Mouse (Mus musculus): ENCODE measurements around the gene Ppp1r9b. TPM values are rescaled to one million over a fixed set of nuclear protein-coding genes. Genes with fewer than 3 reads are reported as not detected.

The Ppp1r9b gene
- polyA plus RNA-seq, 1 experiment from 2014 or later, result 12.4 TPM

DNA sequence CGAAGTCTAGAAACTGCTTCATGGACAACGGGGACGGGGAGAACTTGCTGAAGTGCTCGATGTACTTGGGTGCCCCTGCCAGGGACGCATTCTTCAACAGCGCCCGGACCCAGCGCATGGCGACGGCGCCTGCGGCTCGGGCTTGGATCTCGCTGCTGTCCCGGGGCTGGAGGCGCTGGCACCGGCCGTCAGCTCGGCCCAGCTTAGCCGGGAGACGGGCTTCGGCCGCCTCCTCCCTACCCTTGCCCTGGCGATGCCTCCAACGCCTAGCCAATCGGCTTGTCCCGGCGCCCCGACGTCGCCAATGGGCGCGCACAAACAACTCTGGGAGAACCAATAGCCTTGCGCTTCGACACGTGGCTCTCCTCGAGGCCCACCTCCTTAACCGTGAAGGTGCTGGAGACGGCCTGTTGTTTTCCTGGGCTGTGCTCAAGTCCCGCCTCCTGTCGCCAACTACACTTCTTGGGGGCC, 50.3 kb downstream of the Ppp1r9b start, which contains the start of gene Pdk2:
Pdk2 (minus strand) TSS at position 216 of the 471 bp plus-strand sequence.
- H3K27ac ChIP-seq (ENCODE audit: low read depth, low read length), result no peak within 1 kb of the TSS

DNA sequence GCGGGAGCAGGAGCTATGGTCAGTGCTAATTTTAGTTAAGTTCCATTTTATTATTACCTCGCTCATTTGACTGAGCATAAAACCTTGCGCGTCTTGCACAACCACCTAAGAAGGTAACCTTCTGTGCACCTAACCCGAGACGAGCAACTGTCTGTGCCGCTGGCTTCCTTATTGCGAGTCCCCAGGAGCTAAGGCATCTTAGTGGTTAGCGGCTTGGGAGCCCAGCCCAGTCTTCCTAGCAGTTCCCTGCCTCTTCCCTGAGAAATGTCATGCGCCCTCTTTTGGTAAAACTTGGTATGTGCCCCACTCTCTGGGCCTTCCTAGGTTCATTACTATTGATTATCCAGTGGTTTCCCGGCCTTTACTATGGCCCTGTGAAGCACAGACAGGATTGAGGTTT, 51.3 kb downstream of the Ppp1r9b start:
- peak overlapping the region; percentile 31 for H3K9ac ChIP-seq (ENCODE audit: low read length)
- peak; percentile 15; the same call in 1 of the 2 replicates for ATAC-seq (ENCODE audit: low FRiP score)

More for the DNA sequence above, 50.3 kb downstream of the Ppp1r9b start, which contains the start of gene Pdk2:
- H3K27me3 ChIP-seq (ENCODE audit: control insufficient read depth, insufficient read depth, low read length), result no peaks in the 10 kb centered on the region; the same call in 1 of the 2 replicates
- H3K4me3 ChIP-seq (ENCODE audit: low read depth, low read length), result peak within 1 kb of the TSS; percentile 65
- H3K9ac ChIP-seq (ENCODE audit: low read length), result peak within 1 kb of the TSS; percentile 68
- H3K4me1 ChIP-seq (ENCODE audit: control insufficient read depth, insufficient read depth, low read length), result peaks cover 13% of the 10 kb centered on the region
- no peaks in the 10 kb centered on the region for H3K9me3 ChIP-seq (ENCODE audit: control insufficient read depth, low read length)
- WGBS, result under 1% methylated on average over 41 of the region's 41 CpGs
- ATAC-seq (ENCODE audit: low FRiP score), result peak; percentile 98
- no peaks in the 10 kb centered on the region for H3K36me3 ChIP-seq (ENCODE audit: control insufficient read depth, insufficient read depth, low read length)
- peak within 1 kb of the TSS; percentile 96 for H3K4me2 ChIP-seq
- DNase-seq (ENCODE audit: low spot score, missing footprints), result peak; percentile 98

DNA sequence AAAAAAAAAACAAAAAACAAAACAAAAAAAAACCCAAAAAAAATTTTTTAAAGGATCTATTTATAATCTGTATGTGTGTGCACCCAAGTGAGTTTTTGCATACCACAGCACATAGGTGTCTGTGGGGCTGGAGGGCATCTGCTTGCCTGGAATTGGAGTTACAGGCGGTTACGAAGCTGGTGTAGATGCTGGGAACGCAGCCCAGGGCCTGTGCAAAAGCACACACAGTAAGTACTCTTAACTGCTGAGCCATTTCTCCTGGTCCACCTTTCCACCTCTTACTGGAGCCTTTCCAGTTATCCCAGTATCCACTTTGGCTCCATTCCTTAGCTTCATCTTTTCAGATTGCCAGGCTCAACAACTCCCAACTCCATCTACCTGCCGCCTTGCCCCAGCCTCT, 52.2 kb downstream of the Ppp1r9b start:
- no peaks in the 10 kb centered on the region; the same call in 1 of the 2 replicates for H3K27me3 ChIP-seq (ENCODE audit: control insufficient read depth, insufficient read depth, low read length)
- H3K4me2 ChIP-seq, result no peak overlapping the region
- no peak overlapping the region for H3K9ac ChIP-seq (ENCODE audit: low read length)
- H3K9me3 ChIP-seq (ENCODE audit: control insufficient read depth, low read length), result no peaks in the 10 kb centered on the region
- peak; percentile 56 for DNase-seq (ENCODE audit: low spot score, missing footprints)
- no peak overlapping the region for H3K27ac ChIP-seq (ENCODE audit: low read depth, low read length)
- no peak for ATAC-seq (ENCODE audit: low FRiP score)
- no peak overlapping the region for H3K4me3 ChIP-seq (ENCODE audit: low read depth, low read length)
- H3K36me3 ChIP-seq (ENCODE audit: control insufficient read depth, insufficient read depth, low read length), result no peaks in the 10 kb centered on the region
- H3K4me1 ChIP-seq (ENCODE audit: control insufficient read depth, insufficient read depth, low read length), result peaks cover 13% of the 10 kb centered on the region
- 97% methylated on average over 4 of the region's 4 CpGs for WGBS

More for the DNA sequence above, 51.3 kb downstream of the Ppp1r9b start:
- peak; percentile 99 for DNase-seq (ENCODE audit: low spot score, missing footprints)
- Histone ChIP-seq H3K36me3 (ENCODE audit: control insufficient read depth, insufficient read depth, low read length) (no peaks in the 10 kb centered on the region), H3K4me1 (ENCODE audit: control insufficient read depth, insufficient read depth, low read length) (peaks cover 13% of the 10 kb centered on the region), H3K27me3 (ENCODE audit: control insufficient read depth, insufficient read depth, low read length) (no peaks in the 10 kb centered on the region; the same call in 1 of the 2 replicates), H3K9me3 (ENCODE audit: control insufficient read depth, low read length) (no peaks in the 10 kb centered on the region), H3K27ac (ENCODE audit: low read depth, low read length) (no peak overlapping the region), H3K4me3 (ENCODE audit: low read depth, low read length) (peak overlapping the region; percentile 22), H3K4me2 (peak overlapping the region; percentile 47)
- 2% methylated on average over 11 of the region's 11 CpGs for WGBS

DNA sequence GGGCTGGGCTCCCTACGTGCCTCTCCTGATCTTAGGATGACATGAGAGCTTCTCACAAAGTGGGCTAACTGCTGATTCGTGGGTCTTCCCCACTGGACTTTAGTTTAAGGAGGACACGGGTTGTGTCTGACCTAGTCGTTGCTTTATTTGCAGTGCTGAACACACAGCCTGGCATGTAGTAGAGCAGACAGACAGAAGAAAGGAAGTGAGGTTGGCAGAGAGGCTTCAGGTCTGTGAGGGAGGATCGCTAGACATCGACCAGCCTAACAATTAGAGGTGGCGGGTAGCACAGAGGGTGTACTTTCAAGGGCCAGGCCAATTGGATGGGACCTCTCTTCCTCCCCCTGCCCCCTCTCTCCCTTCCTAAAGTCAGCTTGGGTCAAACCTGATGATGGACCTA, 52.8 kb downstream of the Ppp1r9b start:
- H3K9ac ChIP-seq (ENCODE audit: low read length), result no peak overlapping the region
- 61% methylated on average over 7 of the region's 7 CpGs for WGBS

DNA sequence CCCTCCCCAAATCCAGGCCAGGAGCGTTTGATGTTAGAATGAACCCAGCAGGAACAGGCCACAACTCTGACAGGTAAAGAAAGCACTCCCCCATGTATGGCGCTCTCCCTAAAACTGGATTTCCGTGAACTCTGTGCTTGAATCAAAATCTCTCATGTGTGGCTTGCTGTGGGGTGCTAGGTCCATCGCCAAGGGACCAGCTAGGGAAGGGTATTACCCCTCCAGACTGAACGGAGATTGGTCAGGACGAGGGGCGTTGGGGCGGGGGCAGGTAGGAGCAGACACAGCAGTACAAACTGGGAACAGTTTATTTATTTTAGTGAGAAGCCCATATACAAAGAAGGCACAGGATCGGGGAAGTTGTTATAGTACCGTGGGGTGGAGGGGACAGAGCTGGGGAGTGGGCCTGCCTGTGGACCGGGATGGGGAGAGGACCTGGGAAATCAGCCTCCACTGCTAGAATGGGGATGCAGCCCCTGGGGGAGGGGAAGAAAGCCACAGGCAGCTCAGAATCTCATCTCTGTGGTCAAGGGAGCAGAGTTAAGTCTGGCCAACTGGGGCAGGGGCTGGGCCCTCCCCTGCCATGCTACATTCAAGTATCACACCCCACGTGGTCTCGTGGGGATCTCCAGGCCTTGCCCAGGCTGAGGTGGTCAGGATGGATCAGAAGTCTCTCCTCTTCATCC, 53.5 kb downstream of the Ppp1r9b start:
- no peak overlapping the region for H3K27ac ChIP-seq (ENCODE audit: low read depth, low read length)
- ATAC-seq (ENCODE audit: low FRiP score), result no peak
- WGBS, result 52% methylated on average over 12 of the region's 13 CpGs

More for the DNA sequence above, 52.8 kb downstream of the Ppp1r9b start:
- Histone ChIP-seq H3K9me3 (ENCODE audit: control insufficient read depth, low read length) (no peaks in the 10 kb centered on the region), H3K4me3 (ENCODE audit: low read depth, low read length) (no peak overlapping the region), H3K27ac (ENCODE audit: low read depth, low read length) (no peak overlapping the region), H3K4me1 (ENCODE audit: control insufficient read depth, insufficient read depth, low read length) (peaks cover 13% of the 10 kb centered on the region), H3K27me3 (ENCODE audit: control insufficient read depth, insufficient read depth, low read length) (no peaks in the 10 kb centered on the region; the same call in 1 of the 2 replicates), H3K36me3 (ENCODE audit: control insufficient read depth, insufficient read depth, low read length) (no peaks in the 10 kb centered on the region), H3K4me2 (no peak overlapping the region)
- DNase-seq (ENCODE audit: low spot score, missing footprints) (no peak), ATAC-seq (ENCODE audit: low FRiP score) (no peak)

DNA sequence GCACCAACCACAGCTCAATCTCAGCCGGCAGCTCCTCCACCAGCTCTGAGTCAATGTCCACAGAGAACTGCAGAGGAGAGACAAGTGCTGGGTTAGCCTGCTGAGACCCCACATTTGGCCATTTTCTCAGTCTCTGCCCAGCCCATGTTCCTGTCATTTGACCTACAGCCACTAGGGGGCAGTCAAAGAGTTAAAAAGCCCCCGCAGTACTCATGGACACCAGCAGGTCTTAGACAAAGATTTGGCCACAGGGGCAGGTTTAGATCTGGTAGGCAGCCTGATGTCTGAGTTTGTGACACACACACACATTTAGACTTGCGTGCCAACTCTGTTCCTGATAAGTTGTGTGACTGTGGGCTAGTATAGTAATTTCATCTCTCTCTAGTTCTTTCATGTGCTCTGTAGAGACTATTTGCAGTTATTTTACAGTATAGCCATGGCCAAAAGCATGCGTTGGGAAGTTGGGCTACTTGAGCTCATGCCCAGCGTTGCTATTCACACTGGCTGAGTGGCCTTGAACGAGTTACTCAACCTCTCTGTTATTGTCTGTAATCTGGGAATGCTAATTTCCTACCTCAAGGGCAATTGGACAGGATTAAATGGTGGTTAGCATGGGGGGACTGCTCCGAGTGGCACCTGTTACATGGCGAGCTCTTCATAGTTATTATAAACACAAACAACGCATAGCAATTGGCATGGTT, 56.3 kb downstream of the Ppp1r9b start:
- Histone ChIP-seq H3K4me3 (ENCODE audit: low read depth, low read length) (no peak overlapping the region), H3K27ac (ENCODE audit: low read depth, low read length) (no peak overlapping the region), H3K9ac (ENCODE audit: low read length) (no peak overlapping the region), H3K9me3 (ENCODE audit: control insufficient read depth, low read length) (no peaks in the 10 kb centered on the region), H3K27me3 (ENCODE audit: control insufficient read depth, insufficient read depth, low read length) (no peaks in the 10 kb centered on the region), H3K36me3 (ENCODE audit: control insufficient read depth, insufficient read depth, low read length) (no peaks in the 10 kb centered on the region), H3K4me1 (ENCODE audit: control insufficient read depth, insufficient read depth, low read length) (no peaks in the 10 kb centered on the region), H3K4me2 (no peak overlapping the region)
- ATAC-seq (ENCODE audit: low FRiP score) (peak; percentile 60; the same call in 1 of the 2 replicates), DNase-seq (ENCODE audit: low spot score, missing footprints) (peak; percentile 95)
- 64% methylated on average over 9 of the region's 9 CpGs for WGBS

More for the DNA sequence above, 53.5 kb downstream of the Ppp1r9b start:
- Histone ChIP-seq H3K27me3 (ENCODE audit: control insufficient read depth, insufficient read depth, low read length) (no peaks in the 10 kb centered on the region; the same call in 1 of the 2 replicates), H3K36me3 (ENCODE audit: control insufficient read depth, insufficient read depth, low read length) (no peaks in the 10 kb centered on the region), H3K4me2 (no peak overlapping the region), H3K4me1 (ENCODE audit: control insufficient read depth, insufficient read depth, low read length) (peaks cover 13% of the 10 kb centered on the region), H3K9me3 (ENCODE audit: control insufficient read depth, low read length) (no peaks in the 10 kb centered on the region), H3K9ac (ENCODE audit: low read length) (no peak overlapping the region), H3K4me3 (ENCODE audit: low read depth, low read length) (no peak overlapping the region)
- DNase-seq (ENCODE audit: low spot score, missing footprints), result no peak

DNA sequence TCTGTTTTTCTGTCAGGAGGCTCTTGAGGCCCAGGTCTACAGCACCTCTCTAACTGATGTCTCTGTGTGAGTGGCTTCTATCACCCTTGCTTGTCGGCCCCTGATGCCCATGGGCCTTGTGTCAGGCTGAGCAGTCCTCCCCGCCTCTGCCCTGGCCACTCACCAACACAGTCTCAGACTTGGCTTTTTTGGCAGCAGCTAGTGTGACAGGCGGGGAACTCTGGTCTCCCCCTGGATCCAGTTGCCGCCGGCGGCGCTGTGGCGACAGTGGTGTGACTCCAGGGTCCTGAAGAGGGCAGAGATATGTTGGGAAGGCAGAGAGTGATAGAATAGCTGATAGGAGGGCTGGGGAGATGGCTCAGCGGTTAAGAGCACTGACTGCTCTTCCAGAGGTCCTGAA, 62.2 kb downstream of the Ppp1r9b start:
- no peak for ATAC-seq (ENCODE audit: low FRiP score)
- Histone ChIP-seq H3K27ac (ENCODE audit: low read depth, low read length) (no peak overlapping the region), H3K4me1 (ENCODE audit: control insufficient read depth, insufficient read depth, low read length) (no peaks in the 10 kb centered on the region), H3K27me3 (ENCODE audit: control insufficient read depth, insufficient read depth, low read length) (no peaks in the 10 kb centered on the region; the same call in 1 of the 2 replicates), H3K4me3 (ENCODE audit: low read depth, low read length) (no peak overlapping the region), H3K4me2 (no peak overlapping the region), H3K9ac (ENCODE audit: low read length) (no peak overlapping the region), H3K36me3 (ENCODE audit: control insufficient read depth, insufficient read depth, low read length) (no peaks in the 10 kb centered on the region), H3K9me3 (ENCODE audit: control insufficient read depth, low read length) (no peaks in the 10 kb centered on the region)
- no peak for DNase-seq (ENCODE audit: low spot score, missing footprints)
- WGBS, result 74% methylated on average over 9 of the region's 9 CpGs
